Mouse (Mus musculus): ENCODE results near the gene Mettl27.
A peak's percentile ranks its signal among the peaks of the same experiment; 100 is the strongest.

Mettl27 gene

DNA sequence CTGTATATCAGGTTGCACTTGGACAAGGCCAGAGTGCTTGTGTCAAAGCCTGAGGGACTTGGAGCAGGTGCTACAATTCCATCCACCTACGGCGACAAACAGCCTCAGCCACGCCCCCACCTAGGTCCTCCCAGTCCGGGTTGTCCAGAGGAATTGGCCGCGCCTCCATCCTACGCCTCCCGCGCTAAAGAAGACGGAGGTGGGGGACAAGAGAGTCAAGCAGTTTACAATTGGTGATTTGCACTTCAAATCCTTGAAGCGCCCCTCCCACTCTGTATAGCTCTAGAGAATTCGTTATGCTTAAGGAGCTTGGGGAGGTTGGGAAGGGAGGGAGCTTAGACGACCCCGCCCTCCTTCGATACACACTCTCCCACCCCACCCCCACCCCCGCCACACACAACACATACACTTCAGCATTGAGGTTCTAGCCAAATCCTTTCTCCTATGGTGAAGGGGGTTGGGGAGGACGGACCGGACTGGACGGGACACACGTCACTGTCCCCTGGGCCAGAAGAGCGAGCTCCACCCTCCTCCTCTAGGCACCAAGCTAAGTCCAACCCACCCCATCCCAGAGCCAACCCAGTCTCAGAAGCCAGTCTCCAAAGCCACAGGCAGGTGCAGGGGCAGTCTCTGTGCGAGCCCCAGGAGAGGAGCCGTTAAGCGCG lies 53.6 kb downstream of the Mettl27 start, which contains the start of gene Cldn3:
Cldn3 (plus strand) TSS at position 582 of the 665 bp plus-strand sequence.
- no peak for DNase-seq (ENCODE audit: low read depth)

DNA sequence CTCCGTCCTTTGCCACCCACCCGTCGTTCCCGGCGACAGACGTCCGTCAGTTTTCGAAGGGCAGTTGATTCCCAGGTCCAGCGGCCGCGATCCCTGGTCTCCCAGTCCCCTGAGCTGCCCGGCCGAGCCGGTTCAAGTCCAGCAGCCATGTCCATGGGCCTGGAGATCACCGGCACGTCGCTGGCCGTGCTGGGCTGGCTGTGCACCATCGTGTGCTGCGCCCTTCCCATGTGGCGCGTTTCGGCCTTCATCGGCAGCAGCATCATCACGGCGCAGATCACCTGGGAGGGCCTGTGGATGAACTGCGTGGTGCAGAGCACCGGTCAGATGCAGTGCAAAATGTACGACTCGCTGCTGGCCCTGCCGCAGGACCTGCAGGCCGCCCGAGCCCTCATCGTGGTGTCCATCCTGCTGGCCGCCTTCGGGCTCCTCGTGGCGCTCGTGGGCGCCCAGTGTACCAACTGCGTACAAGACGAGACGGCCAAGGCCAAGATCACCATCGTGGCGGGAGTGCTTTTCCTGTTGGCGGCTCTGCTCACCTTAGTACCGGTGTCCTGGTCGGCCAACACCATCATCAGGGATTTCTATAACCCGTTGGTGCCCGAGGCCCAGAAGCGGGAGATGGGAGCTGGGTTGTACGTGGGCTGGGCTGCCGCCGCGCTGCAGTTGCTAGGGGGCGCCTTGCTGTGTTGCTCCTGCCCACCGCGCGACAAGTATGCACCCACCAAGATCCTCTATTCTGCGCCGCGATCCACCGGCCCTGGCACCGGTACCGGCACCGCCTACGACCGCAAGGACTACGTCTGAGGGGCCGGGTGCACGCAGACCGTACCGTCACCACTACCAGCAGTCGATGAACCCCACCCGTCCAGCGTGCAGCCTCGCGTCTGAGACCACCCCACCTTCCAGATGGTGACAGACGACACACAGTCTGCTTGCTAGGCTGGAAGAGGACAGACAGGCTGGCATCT lies 54.4 kb downstream of the Mettl27 start:
- no peak for DNase-seq (ENCODE audit: low read depth)

DNA sequence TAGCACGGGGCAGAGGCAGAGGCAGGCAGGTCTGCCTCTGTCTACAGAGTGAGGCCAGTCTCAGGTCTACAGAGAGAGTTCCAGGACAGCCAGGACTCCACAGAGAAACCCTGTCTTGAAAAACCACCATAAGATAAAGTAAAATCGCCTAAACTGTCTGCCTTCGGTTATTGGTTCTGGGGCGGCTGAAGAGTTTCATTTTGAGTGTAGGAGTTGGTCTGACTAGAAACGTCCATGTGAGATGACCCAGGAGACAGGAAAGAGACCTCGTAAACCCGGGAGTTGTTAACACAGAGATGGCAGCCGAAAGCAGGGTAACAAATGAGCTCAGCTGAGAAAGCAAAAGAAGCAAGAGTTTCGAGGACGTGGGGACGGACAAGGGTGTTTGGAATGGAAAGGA lies 57.0 kb downstream of the Mettl27 start:
- DNase-seq (ENCODE audit: low read depth), result no peak

DNA sequence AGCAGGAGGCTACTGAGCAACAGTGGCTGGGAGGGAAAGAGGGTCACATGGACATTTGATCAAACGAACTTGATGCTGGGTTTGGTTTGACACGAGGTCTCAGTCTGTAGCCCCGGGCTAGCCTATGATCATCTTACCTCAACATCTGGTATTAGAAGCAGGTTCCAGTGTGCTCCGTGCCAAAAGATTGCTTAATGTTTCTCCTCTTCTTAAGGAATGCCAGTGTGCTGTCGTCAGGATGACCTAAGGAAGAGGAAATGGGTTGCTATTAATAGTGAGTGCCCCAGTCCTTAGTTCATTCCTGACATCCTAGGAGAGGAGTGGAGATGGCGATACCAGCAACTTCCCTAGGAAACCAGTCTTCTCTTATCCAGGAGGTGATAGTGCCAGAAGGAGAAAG lies 57.6 kb downstream of the Mettl27 start:
- peak; percentile 38 for DNase-seq (ENCODE audit: low read depth)

Measured in fibroblast of lung, adult 2 months (primary cell).